Comparison of ENCODE assay signal across 8 mouse cellular contexts in the genomic region with DNA sequence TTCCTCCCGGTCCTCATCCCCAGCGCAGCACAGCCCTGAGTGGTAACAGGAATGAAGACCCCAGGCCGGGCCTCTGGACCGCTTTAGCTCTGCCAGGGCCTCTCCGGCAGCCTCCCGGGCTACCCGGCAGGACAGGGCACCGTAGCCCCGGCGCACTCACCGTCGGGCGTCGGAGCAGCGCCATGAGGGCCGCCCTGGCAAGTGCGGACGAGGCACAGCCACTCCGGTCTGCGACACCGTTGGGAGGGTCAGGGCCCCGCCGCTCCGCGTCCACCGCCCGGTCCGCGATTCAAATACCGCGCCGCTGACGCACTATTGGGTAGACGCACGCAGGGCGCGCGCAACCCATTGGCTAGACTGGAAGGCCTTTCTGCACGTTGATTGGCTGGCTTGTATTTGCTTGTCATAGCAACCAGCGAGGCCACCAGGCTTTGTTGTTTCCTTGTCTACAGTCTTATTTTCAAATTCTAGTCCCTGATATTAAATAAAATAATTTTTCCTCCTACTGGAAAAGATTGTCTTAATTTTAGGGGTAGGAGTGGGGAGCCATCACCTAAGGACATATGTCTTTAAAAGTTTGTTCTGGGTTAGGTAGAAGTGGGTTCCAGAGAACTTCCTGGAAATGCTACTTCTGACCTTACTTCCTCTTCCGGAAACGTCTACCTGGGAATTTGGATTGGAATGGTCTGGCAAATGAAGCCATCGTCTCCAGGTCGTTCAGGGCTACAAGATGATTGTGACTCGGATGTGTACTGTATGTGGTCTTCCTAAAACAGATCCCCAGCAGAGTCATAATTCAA. TPM values are rescaled to one million over a fixed set of nuclear protein-coding genes. Genes with fewer than 3 reads are reported as not detected.
DNase-seq lines count a peak whose midpoint lies in the region; ATAC-seq lines count a peak whose summit lies in the region.

A gene (minus strand): TSS at position 291 of the 800 bp plus-strand sequence.

- peak; percentile 92 for DNase-seq in CD4-positive helper T cell, adult 2 months (ENCODE audit: low read depth, low spot score)
- DNase-seq in brain, embryonic 18.5 days (ENCODE audit: low read depth, low spot score): peak; percentile 69
- DNase-seq in fat pad, adult 2 months (ENCODE audit: extremely low read depth, low read depth, low spot score): peak; percentile 16
- peak; percentile 94 for DNase-seq in kidney, postnatal 10 days
- DNase-seq in natural killer cell, adult 2 months (ENCODE audit: low spot score in 2 of 2): peak; percentile 75 to 78

- WGBS in heart, embryonic 13.5 days: 2% methylated on average over 39 of the region's 45 CpGs
- WGBS in liver, embryonic 12.5 days (ENCODE audit: insufficient replicate concordance): 2% methylated on average over 45 of the region's 45 CpGs
- WGBS in stomach, embryonic 16.5 days: 3% methylated on average over 45 of the region's 45 CpGs

- no peaks in the 10 kb centered on the region for H3K27me3 ChIP-seq in heart, embryonic 13.5 days (replicated peaks)
- no peaks in the 10 kb centered on the region for H3K27me3 ChIP-seq in liver, embryonic 12.5 days (replicated peaks)
- H3K27me3 ChIP-seq in stomach, embryonic 16.5 days (ENCODE audit: control insufficient read depth, insufficient read depth, low read length): no peaks in the 10 kb centered on the region

- peak within 1 kb of the TSS; percentile 92 for H3K9ac ChIP-seq in heart, embryonic 13.5 days
- peak within 1 kb of the TSS; percentile 99 for H3K9ac ChIP-seq in liver, embryonic 12.5 days
- H3K9ac ChIP-seq in stomach, embryonic 16.5 days (ENCODE audit: low read length): peak within 1 kb of the TSS; percentile 87

- H3K4me2 ChIP-seq in heart, embryonic 13.5 days: peak within 1 kb of the TSS; percentile 93
- peak within 1 kb of the TSS; percentile 64 for H3K4me2 ChIP-seq in liver, embryonic 12.5 days
- H3K4me2 ChIP-seq in stomach, embryonic 16.5 days (ENCODE audit: low read depth, low read length): peak within 1 kb of the TSS; percentile 89

- ATAC-seq in heart, embryonic 13.5 days (ENCODE audit: extremely low read depth, insufficient number of reproducible peaks, low FRiP score, low TSS enrichment): peak; percentile 91; the same call in 1 of the 2 replicates
- ATAC-seq in liver, embryonic 12.5 days: peak; percentile 99
- peak; percentile 96 for ATAC-seq in stomach, embryonic 16.5 days (ENCODE audit: insufficient read depth, low FRiP score)

- peak within 1 kb of the TSS; percentile 82 for H3K4me3 ChIP-seq in heart, embryonic 13.5 days
- H3K4me3 ChIP-seq in liver, embryonic 12.5 days: peak within 1 kb of the TSS; percentile 95
- peak within 1 kb of the TSS; percentile 80 for H3K4me3 ChIP-seq in stomach, embryonic 16.5 days (replicated peaks; ENCODE audit: low read length)

- peak within 1 kb of the TSS; percentile 65 for H3K27ac ChIP-seq in heart, embryonic 13.5 days (replicated peaks)
- H3K27ac ChIP-seq in liver, embryonic 12.5 days: peak within 1 kb of the TSS; percentile 95
- peak within 1 kb of the TSS; percentile 70 for H3K27ac ChIP-seq in stomach, embryonic 16.5 days (ENCODE audit: low read length)

- H3K9me3 ChIP-seq in heart, embryonic 13.5 days: no peaks in the 10 kb centered on the region
- H3K9me3 ChIP-seq in liver, embryonic 12.5 days (replicated peaks): no peaks in the 10 kb centered on the region
- H3K9me3 ChIP-seq in stomach, embryonic 16.5 days (replicated peaks; ENCODE audit: control insufficient read depth, low read length): no peaks in the 10 kb centered on the region

- peaks cover 22% of the 10 kb centered on the region for H3K4me1 ChIP-seq in heart, embryonic 13.5 days
- H3K4me1 ChIP-seq in liver, embryonic 12.5 days: peaks cover 29% of the 10 kb centered on the region
- H3K4me1 ChIP-seq in stomach, embryonic 16.5 days (ENCODE audit: control insufficient read depth, insufficient read depth, low read length): peaks cover 11% of the 10 kb centered on the region; the same call in 1 of the 2 replicates

- H3K36me3 ChIP-seq in heart, embryonic 13.5 days: peaks cover 52% of the 10 kb centered on the region
- peaks cover 56% of the 10 kb centered on the region for H3K36me3 ChIP-seq in liver, embryonic 12.5 days
- H3K36me3 ChIP-seq in stomach, embryonic 16.5 days (ENCODE audit: control insufficient read depth, insufficient read depth, low read length): peaks cover 12% of the 10 kb centered on the region; the same call in 1 of the 2 replicates

RNA-seq across cellular contexts. Expression of the gene that starts here (rescaled TPM):
- polyA plus RNA-seq in heart, embryonic 13.5 days (2015; fragmentation: Nextera tagmentation; extraction: Ambion mirVana): 148 and 156 TPM in 2 replicates
- 226 and 231 TPM in 2 replicates for polyA plus RNA-seq in liver, embryonic 12.5 days (2016; fragmentation: Nextera tagmentation; extraction: Ambion mirVana)
- 146 TPM in 2 replicates for polyA plus RNA-seq in stomach, embryonic 16.5 days (2015; fragmentation: Nextera tagmentation; extraction: Ambion mirVana)

Comparison
In these comparisons a context has a peak if more than half of its experiments do, and no peak if none do; other contexts are left out.
1. Peak in every context shown above with its lines: DNase-seq, ATAC-seq, H3K4me3 ChIP-seq and H3K27ac ChIP-seq.
2. DNase-seq: peak in every context shown above with its lines; median percentile 94 in kidney, postnatal 10 days; 92 in CD4-positive helper T cell, adult 2 months; 76 in natural killer cell, adult 2 months; 69 in brain, embryonic 18.5 days; 16 in fat pad, adult 2 months.